Mouse (Mus musculus) olfactory bulb, adult 2 months (tissue): ENCODE measurements around the gene Immp2l.

Experiments
- CTCF ChIP-seq: fragments of 200-500 bp; IDR thresholded peaks from 2 replicates; pipeline ENCODE4 v1.5.1; 2012; ENCODE audit warnings: low read depth, mild to moderate bottlenecking, low read length, moderate library complexity; ENCODE audit not compliant: insufficient read depth
- POLR2A ChIP-seq: fragments of 200-500 bp; IDR thresholded peaks from 2 replicates; pipeline ENCODE4 v1.6.1; 2012; ENCODE audit warnings: mild to moderate bottlenecking, low read depth, low read length, moderate library complexity; ENCODE audit not compliant: insufficient read depth

DNA sequence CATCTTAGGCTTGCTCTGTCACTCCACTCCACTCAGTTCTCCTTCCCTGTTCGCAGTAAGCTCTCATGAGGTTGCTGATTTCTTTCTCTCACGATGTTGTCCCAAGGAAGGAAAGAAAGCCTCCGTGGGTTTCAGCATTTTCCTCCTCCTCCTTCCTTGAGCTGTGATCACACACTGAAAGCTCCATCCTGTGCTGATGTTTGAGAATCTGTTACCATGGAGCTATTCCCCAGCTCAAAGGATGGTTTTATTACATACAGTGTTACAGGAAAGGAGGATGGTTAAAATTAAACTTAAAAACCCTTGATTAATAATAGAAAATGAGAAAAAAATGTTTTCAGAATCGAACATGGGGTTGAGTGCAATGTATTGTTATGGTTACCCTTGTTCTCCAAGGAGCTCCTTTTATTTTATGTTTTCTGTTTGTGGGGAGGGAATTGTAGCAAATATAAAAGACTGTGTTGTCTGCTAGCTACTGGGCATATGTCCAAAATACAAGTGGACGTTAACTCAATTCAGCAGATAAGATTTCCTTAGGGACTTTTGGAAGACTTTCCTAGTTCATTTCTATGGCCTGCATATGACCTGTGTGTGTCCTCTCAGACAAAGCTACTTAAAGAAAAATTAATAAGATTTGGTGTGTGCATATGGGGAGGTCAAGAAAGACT is 853.5 kb downstream of the Immp2l start:
- TF ChIP-seq CTCF: no peak
- no peak for TF ChIP-seq POLR2A
